Mouse (Mus musculus) MEL (cell line): Measurements from ENCODE around the gene Sqor. TPM values are rescaled to one million over a fixed set of nuclear protein-coding genes. Genes with fewer than 3 reads are reported as not detected.

Experiments
- DNase-seq: peaks from one replicate; pipeline ENCODE4 v3.0.0; 2011; ENCODE audit warnings: low read depth, low spot score
- H3K27ac ChIP-seq: 2 replicates; pipeline ENCODE4 v1.5.1; 2012; ENCODE audit warnings: low read depth, mild to moderate bottlenecking, control low read depth, low read length, moderate library complexity; ENCODE audit not compliant: control insufficient read depth
- H3K27me3 ChIP-seq, 2 experiments: fragments of 150-350 bp in 1 of 2; sonication (generic) in 1 of 2; 2 replicates each; pipeline ENCODE4 v1.6.1; 2012; ENCODE audit warnings: low read length in 2 of 2, mild to moderate bottlenecking in 2 of 2, improper control_type of control experiment in 1 of 2, moderate library complexity in 1 of 2; ENCODE audit not compliant: insufficient read depth in 2 of 2, control insufficient read depth in 1 of 2
- H3K36me3 ChIP-seq, 2 experiments: 2 replicates each; pipeline ENCODE4 v1.6.1; 2012 to 2014; ENCODE audit warnings: low read length in 2 of 2, improper control_type of control experiment in 1 of 2, inconsistent platforms in 1 of 2, mild to moderate bottlenecking in 1 of 2; ENCODE audit not compliant: insufficient read depth in 2 of 2, control insufficient read depth in 1 of 2
- H3K4me1 ChIP-seq, 2 experiments: fragments of 150-350 bp in 1 of 2; sonication (generic) in 1 of 2; 2 replicates each; pipeline ENCODE4 v1.6.1; 2012; ENCODE audit warnings: low read length in 2 of 2, improper control_type of control experiment in 1 of 2, mild to moderate bottlenecking in 1 of 2; ENCODE audit not compliant: insufficient read depth in 2 of 2, control insufficient read depth in 1 of 2
- H3K4me3 ChIP-seq, 2 experiments: fragments of 150-350 bp in 1 of 2; sonication (generic) in 1 of 2; 2 replicates each; pipeline ENCODE4 v1.5.1; 2012; ENCODE audit warnings: low read depth in 2 of 2, low read length in 2 of 2, mild to moderate bottlenecking in 2 of 2, moderate library complexity in 2 of 2, control low read depth in 1 of 2, improper control_type of control experiment in 1 of 2; ENCODE audit not compliant: control insufficient read depth in 1 of 2, insufficient read depth in 1 of 2
- H3K79me2 ChIP-seq: 2 replicates; pipeline ENCODE4 v1.6.1; 2012; ENCODE audit warnings: mild to moderate bottlenecking, low read length, moderate library complexity; ENCODE audit not compliant: control insufficient read depth, poor library complexity, insufficient read depth
- H3K9ac ChIP-seq: 2 replicates; pipeline ENCODE4 v1.6.1; 2012; ENCODE audit warnings: low read depth, mild to moderate bottlenecking, control low read depth, low read length, moderate library complexity; ENCODE audit not compliant: control insufficient read depth, poor library complexity, severe bottlenecking
- H3K9me3 ChIP-seq: fragments of 150-350 bp; sonication (generic); replicated peaks from 2 replicates; pipeline ENCODE4 v1.6.1; 2012; ENCODE audit warnings: mild to moderate bottlenecking, low read length, improper control_type of control experiment, moderate library complexity; ENCODE audit not compliant: insufficient read depth
- CHD2 ChIP-seq: IDR thresholded peaks from 2 replicates; pipeline ENCODE4 v1.6.1; 2011; ENCODE audit warnings: low read length, improper control_type of control experiment
- CTCF ChIP-seq, 3 experiments: IDR thresholded peaks in 2 of 3; conservative IDR thresholded peaks in 1 of 3; 2 replicates each; pipeline ENCODE4 v1.5.1; 2011 to 2012; ENCODE audit warnings: low read length in 3 of 3, low read depth in 2 of 3, mild to moderate bottlenecking in 2 of 3, improper control_type of control experiment in 1 of 3, inconsistent platforms in 1 of 3, mixed read lengths in 1 of 3, moderate library complexity in 1 of 3; ENCODE audit not compliant: control insufficient read depth in 1 of 3, insufficient read depth in 1 of 3, poor library complexity in 1 of 3, severe bottlenecking in 1 of 3
- E2F4 ChIP-seq: IDR thresholded peaks from 2 replicates; pipeline ENCODE4 v1.6.1; 2011; ENCODE audit warnings: low read depth, low read length, improper control_type of control experiment, borderline replicate concordance
- EP300 ChIP-seq, 2 experiments: IDR thresholded peaks; 2 replicates each; pipeline ENCODE4 v1.6.1; 2011; ENCODE audit warnings: improper control_type of control experiment in 2 of 2, low read length in 2 of 2, low read depth in 1 of 2, mild to moderate bottlenecking in 1 of 2
- GABPA ChIP-seq: IDR thresholded peaks from 2 replicates; pipeline ENCODE4 v1.6.1; 2012; ENCODE audit warnings: low read depth, mild to moderate bottlenecking, inconsistent platforms, low read length, improper control_type of control experiment, moderate library complexity
- HCFC1 ChIP-seq: IDR thresholded peaks from 2 replicates; pipeline ENCODE4 v1.6.1; 2012; ENCODE audit warnings: low read depth, mild to moderate bottlenecking, inconsistent platforms, low read length, improper control_type of control experiment, moderate library complexity
- JUND ChIP-seq: IDR thresholded peaks from 2 replicates; pipeline ENCODE4 v1.6.1; 2011; ENCODE audit warnings: low read depth, mild to moderate bottlenecking, improper control_type of control experiment, low read length
- KAT2A ChIP-seq: conservative IDR thresholded peaks from 2 replicates; pipeline ENCODE4 v1.6.1; 2012; ENCODE audit warnings: low read depth, low read length, improper control_type of control experiment, inconsistent platforms
- MYB ChIP-seq: IDR thresholded peaks from 2 replicates; pipeline ENCODE4 v1.6.1; 2011; ENCODE audit warnings: mild to moderate bottlenecking, low read depth, low read length, improper control_type of control experiment
- POLR2A ChIP-seq, 2 experiments: IDR thresholded peaks; 2 replicates each; pipeline ENCODE4 v1.6.1; 2011 to 2012; ENCODE audit warnings: low read length in 2 of 2, mild to moderate bottlenecking in 2 of 2, control low read depth in 1 of 2, improper control_type of control experiment in 1 of 2, low read depth in 1 of 2, moderate library complexity in 1 of 2; ENCODE audit not compliant: control insufficient read depth in 1 of 2, insufficient read depth in 1 of 2, poor library complexity in 1 of 2
- RAD21 ChIP-seq: IDR thresholded peaks from 2 replicates; pipeline ENCODE4 v1.6.1; 2011; ENCODE audit warnings: mild to moderate bottlenecking, low read depth, low read length, improper control_type of control experiment
- SIN3A ChIP-seq: IDR thresholded peaks from 2 replicates; pipeline ENCODE4 v1.6.1; 2012; ENCODE audit warnings: low read length, improper control_type of control experiment, inconsistent platforms
- SMC3 ChIP-seq: IDR thresholded peaks from 2 replicates; pipeline ENCODE4 v1.6.1; 2011; ENCODE audit warnings: low read depth, low read length, improper control_type of control experiment
- TBP ChIP-seq: IDR thresholded peaks from 2 replicates; pipeline ENCODE4 v1.8.0; 2011; ENCODE audit warnings: low read depth, low read length, improper control_type of control experiment
- TCF12 ChIP-seq: IDR thresholded peaks from 2 replicates; pipeline ENCODE4 v1.6.1; 2014; ENCODE audit warnings: low read depth, mild to moderate bottlenecking, inconsistent platforms, low read length, improper control_type of control experiment, moderate library complexity
- USF1 ChIP-seq: IDR thresholded peaks from 2 replicates; pipeline ENCODE4 v1.6.1; 2014; ENCODE audit warnings: low read depth, mild to moderate bottlenecking, inconsistent platforms, low read length, improper control_type of control experiment, moderate library complexity
- ZC3H11A ChIP-seq: IDR thresholded peaks from 2 replicates; pipeline ENCODE4 v1.6.1; 2012; ENCODE audit warnings: low read depth, mild to moderate bottlenecking, inconsistent platforms, low read length, improper control_type of control experiment
- polyA plus RNA-seq, 2 experiments: library from polyadenylated mRNA; stranded (reverse) in 1 of 2; unstranded in 1 of 2; fragments of >175 nt in 1 of 2; fragments of >200 nt in 1 of 2; gene quantifications; 2 replicates each; pipeline versions ENCODE4 v1.2.1 to v1.2.4; 2012; ENCODE audit warnings: low replicate concordance in 2 of 2, low read depth in 1 of 2; ENCODE audit not compliant: insufficient read length in 2 of 2, insufficient read depth in 1 of 2, missing spikeins in 1 of 2
- total RNA-seq: library from RNA; depleted of rRNA; stranded (reverse); fragments of 300-350 nt; gene quantifications from 2 replicates; pipeline ENCODE4 v1.2.3, GENCODE M21; 2012

Sqor gene
- total and polyA plus RNA-seq, 3 experiments, result 2.2 to 3.3 TPM; not detected in 1

GRCm38 (mm10) chr2:122753739-122754343, 11.2 kb upstream of the Sqor start:
- no peak for TF ChIP-seq TCF12
- TF ChIP-seq CTCF (IDR thresholded peaks at IDR 0.05 in 2 of 3, conservative IDR thresholded peaks at IDR 0.05 in 1 of 3; ENCODE audit: control insufficient read depth in 1 of 3, insufficient read depth in 1 of 3, low read depth in 2 of 3, low read length in 3 of 3, poor library complexity in 1 of 3, severe bottlenecking in 1 of 3), result peak; percentile 27 to 69 (median 67); a peak in 5 of 6 replicates
- TF ChIP-seq SMC3, result peak; percentile 66
- 0 out of 2 replicates have a peak, but pooled peaks have one; percentile 13 for TF ChIP-seq MYB
- 0 out of 2 replicates have a peak, but pooled peaks have one; percentile 55 for TF ChIP-seq JUND
- no peak for TF ChIP-seq POLR2A (IDR thresholded peaks at IDR 0.05; ENCODE audit: control insufficient read depth in 1 of 2, insufficient read depth in 1 of 2, low read depth in 1 of 2, low read length in 2 of 2, poor library complexity in 1 of 2)
- no peak for TF ChIP-seq KAT2A
- TF ChIP-seq RAD21, result peak; percentile 81
- peak; percentile 65 for TF ChIP-seq ZC3H11A
- TF ChIP-seq TBP, result no peak
- TF ChIP-seq, all 39 proteins: peak for 6
- no peaks in the 10 kb centered on the region for H3K4me1 ChIP-seq
- H3K27ac ChIP-seq, result no peak overlapping the region
- no peaks in the 10 kb centered on the region for H3K9me3 ChIP-seq
- H3K36me3 ChIP-seq, result no peaks in the 10 kb centered on the region
- peak; percentile 69 for DNase-seq
- no peaks in the 10 kb centered on the region for H3K79me2 ChIP-seq
- H3K27me3 ChIP-seq, result no peaks in the 10 kb centered on the region; a peak in 2 of 4 replicates
- H3K9ac ChIP-seq, result no peak overlapping the region
- no peak overlapping the region for H3K4me3 ChIP-seq

GRCm38 (mm10) chr2:122759791-122760190, 5.2 kb upstream of the Sqor start:
- Histone ChIP-seq H3K36me3 (no peaks in the 10 kb centered on the region), H3K4me3 (no peak overlapping the region), H3K9me3 (no peaks in the 10 kb centered on the region), H3K9ac (no peak overlapping the region), H3K4me1 (no peaks in the 10 kb centered on the region), H3K27ac (no peak overlapping the region), H3K79me2 (no peaks in the 10 kb centered on the region), H3K27me3 (no peaks in the 10 kb centered on the region; a peak in 2 of 4 replicates)
- DNase-seq, result no peak
- TF ChIP-seq KAT2A, result no peak
- no peak for TF ChIP-seq TCF12
- TF ChIP-seq GABPA, result no peak
- TF ChIP-seq SMC3, result no peak
- TF ChIP-seq HCFC1, result no peak
- no peak for TF ChIP-seq SIN3A
- TF ChIP-seq USF1, result no peak
- no peak for TF ChIP-seq TBP
- no peak for TF ChIP-seq CHD2
- no peak for TF ChIP-seq E2F4
- no peak for TF ChIP-seq EP300 (IDR thresholded peaks at IDR 0.05; ENCODE audit: low read depth in 1 of 2, low read length in 2 of 2)
